Mouse (Mus musculus) hindbrain, postnatal 0 days (tissue): ENCODE results near the gene Lsm12. TPM values are rescaled to one million over a fixed set of nuclear protein-coding genes. Genes with fewer than 3 reads are reported as not detected.
A peak's percentile ranks its signal among the peaks of the same experiment; 100 is the strongest.

Source experiments
- ATAC-seq: fragments of 200-750 bp; cut with Nextera tagmentation; 2 replicates; pipeline ENCODE4 v1.8.0; 2017; ENCODE audit warnings: mild to moderate bottlenecking, moderate TSS enrichment, moderate library complexity
- DNase-seq: peaks from one replicate; pipeline ENCODE4 v3.0.0-alpha.2; 2015; ENCODE audit warnings: low spot score
- H3K27ac ChIP-seq: fragments of 300-500 bp; sonication (generic); 2 replicates; pipeline ENCODE4 v1.5.1; 2014; ENCODE audit warnings: mild to moderate bottlenecking
- H3K27me3 ChIP-seq: fragments of 300-500 bp; sonication (generic); 2 replicates; pipeline ENCODE4 v1.6.1; 2014; ENCODE audit warnings: low read length, mixed read lengths; ENCODE audit not compliant: insufficient read depth
- H3K36me3 ChIP-seq: fragments of 300-500 bp; sonication (generic); 2 replicates; pipeline ENCODE4 v1.6.1; 2014; ENCODE audit warnings: low read length, mixed read lengths; ENCODE audit not compliant: insufficient read depth
- H3K4me1 ChIP-seq: fragments of 300-500 bp; sonication (generic); 2 replicates; pipeline ENCODE4 v1.6.1; 2014; ENCODE audit warnings: antibody characterized with exemption, low read length, mixed read lengths; ENCODE audit not compliant: insufficient read depth
- H3K4me2 ChIP-seq: fragments of 300-500 bp; sonication (generic); 2 replicates; pipeline ENCODE4 v1.6.1; 2014; ENCODE audit warnings: low read depth, mild to moderate bottlenecking, low read length, moderate library complexity, mixed read lengths
- H3K4me3 ChIP-seq: fragments of 300-500 bp; sonication (generic); 2 replicates; pipeline ENCODE4 v1.5.1; 2014; ENCODE audit warnings: low read length
- H3K9ac ChIP-seq: fragments of 300-500 bp; sonication (generic); replicated peaks from 2 replicates; pipeline ENCODE4 v1.6.1; 2014; ENCODE audit warnings: mild to moderate bottlenecking, low read length, moderate library complexity, mixed read lengths
- H3K9me3 ChIP-seq: fragments of 300-500 bp; sonication (generic); 2 replicates; pipeline ENCODE4 v1.6.1; 2016; ENCODE audit warnings: low read length, mixed read lengths
- CTCF ChIP-seq: IDR thresholded peaks from 2 replicates; pipeline ENCODE4 v1.5.1; 2016; ENCODE audit warnings: antibody characterized with exemption, control low read depth, low read depth
- WGBS: fragments of 180-500 bp; shearing (Covaris S2); extraction: QIAGEN DNeasy Blood & Tissue Kit; methylation state at CpG from one replicate; pipeline ENCODE4 v1.1.7; 2014; 5-methylcytosine and 5-hydroxymethylcytosine counted together
- polyA plus RNA-seq: library from polyadenylated mRNA; unstranded; fragments of >200 nt; fragmentation: Nextera tagmentation; extraction: Ambion mirVana; gene quantifications from 2 replicates; pipeline ENCODE4 v1.2.1, GENCODE M21; 2015
- total RNA-seq: library from RNA; depleted of rRNA; stranded (reverse); fragments of >200 nt; gene quantifications from 2 replicates; pipeline ENCODE4 v1.2.3, GENCODE M21; 2014

Lsm12 gene
- total and polyA plus RNA-seq, 2 experiments from 2014 or later: 65.7 to 153 TPM

- no peaks in the 10 kb centered on the region for H3K9me3 ChIP-seq
Measured at GRCm38 (mm10) chr11:102217396-102217795, 32.3 kb upstream of the Lsm12 start.

GRCm38 (mm10) chr11:102216886-102217240, 31.8 kb upstream of the Lsm12 start:
- ATAC-seq (no peak), DNase-seq (no peak)
- Histone ChIP-seq H3K27ac (no peak overlapping the region), H3K9ac (no peak overlapping the region), H3K9me3 (no peaks in the 10 kb centered on the region), H3K4me1 (peaks cover 51% of the 10 kb centered on the region), H3K4me2 (no peak overlapping the region), H3K4me3 (no peak overlapping the region), H3K36me3 (no peaks in the 10 kb centered on the region), H3K27me3 (no peaks in the 10 kb centered on the region)
- TF ChIP-seq CTCF: no peak
- 50% methylated on average over 5 of the region's 5 CpGs for WGBS

More at GRCm38 (mm10) chr11:102217396-102217795, 32.3 kb upstream of the Lsm12 start:
- no peak overlapping the region for H3K4me3 ChIP-seq
- no peaks in the 10 kb centered on the region for H3K27me3 ChIP-seq
- H3K27ac ChIP-seq: peak overlapping the region; percentile 52; the same call in 1 of the 2 replicates
- DNase-seq (no peak), ATAC-seq (no peak)
- H3K4me1 ChIP-seq: peaks cover 51% of the 10 kb centered on the region
- no peaks in the 10 kb centered on the region for H3K36me3 ChIP-seq
- 0 out of 2 replicates have a peak overlapping the region, but pooled peaks have one; percentile 13 for H3K9ac ChIP-seq
- 61% methylated on average over 6 of the region's 6 CpGs for WGBS
- no peak for TF ChIP-seq CTCF
- H3K4me2 ChIP-seq: peak overlapping the region; percentile 53; the same call in 1 of the 2 replicates

DNA sequence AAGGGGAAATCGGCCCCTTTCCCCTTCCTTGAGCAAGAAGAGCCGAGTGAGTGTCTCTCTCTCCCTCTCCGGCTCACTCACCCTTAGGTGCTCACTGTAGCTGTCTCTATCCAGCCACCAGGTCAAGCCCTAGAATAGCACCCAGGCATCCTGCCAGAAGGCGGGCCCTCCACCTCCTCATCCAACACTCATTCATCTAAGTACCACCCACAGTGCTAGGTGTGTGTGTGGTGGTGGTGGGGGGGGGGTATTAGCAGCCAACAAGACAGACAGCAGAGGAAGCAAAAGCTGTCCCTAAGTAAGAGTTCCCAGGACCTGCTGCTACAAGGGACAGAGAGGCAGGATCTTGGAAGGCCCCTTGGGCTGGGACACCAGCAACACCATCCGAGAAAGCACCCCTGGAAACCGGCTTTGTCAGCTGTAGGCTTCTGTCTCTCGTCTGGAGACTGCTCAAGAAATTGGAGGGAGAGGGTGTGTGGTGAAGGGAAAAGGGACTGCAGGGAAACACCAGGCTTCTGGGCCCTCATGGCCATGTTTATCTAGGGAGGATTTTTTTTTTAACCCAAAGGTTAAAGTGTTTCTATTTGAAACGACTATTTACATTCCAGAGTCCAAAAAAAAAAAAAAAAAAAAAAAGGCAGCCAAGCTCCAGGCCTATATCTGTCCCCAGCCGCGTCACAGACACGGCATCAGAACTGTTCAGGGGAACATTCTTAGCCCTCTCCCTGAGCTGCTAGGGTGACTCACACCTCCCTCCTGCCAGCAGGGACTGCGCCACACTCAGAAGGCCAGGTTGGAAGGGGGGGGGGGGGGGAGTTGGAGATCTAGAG, 31.2 kb upstream of the Lsm12 start:
- TF ChIP-seq CTCF: no peak
- Histone ChIP-seq H3K27ac (peak overlapping the region; percentile 41; the same call in 1 of the 2 replicates), H3K27me3 (no peaks in the 10 kb centered on the region), H3K4me3 (no peak overlapping the region), H3K9me3 (no peaks in the 10 kb centered on the region), H3K4me2 (no peak overlapping the region), H3K4me1 (peaks cover 51% of the 10 kb centered on the region), H3K9ac (no peak overlapping the region), H3K36me3 (no peaks in the 10 kb centered on the region)
- no peak for DNase-seq
- WGBS: 32% methylated on average over 12 of the region's 12 CpGs
- ATAC-seq: peak; percentile 28; the same call in 1 of the 2 replicates

DNA sequence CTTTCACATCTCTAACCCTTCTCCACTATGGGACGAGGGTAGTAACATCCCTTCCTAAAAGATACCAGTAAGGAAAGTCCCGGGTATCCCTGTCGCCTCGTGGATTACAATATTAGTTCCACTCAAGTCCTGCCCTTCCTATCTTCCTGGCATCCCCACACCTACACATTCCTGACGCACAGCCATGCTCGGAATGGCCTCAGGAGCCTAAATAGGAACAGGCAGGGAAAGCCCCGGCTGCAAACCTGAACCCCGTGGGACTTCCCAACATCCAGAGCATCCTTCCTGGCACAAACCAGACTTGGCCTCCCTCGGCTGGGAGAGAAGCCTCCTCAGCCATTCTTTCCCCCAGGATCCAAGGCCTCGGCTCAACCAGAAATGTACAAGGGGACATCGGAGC, 30.4 kb upstream of the Lsm12 start:
- WGBS: 75% methylated on average over 11 of the region's 11 CpGs
- Histone ChIP-seq H3K36me3 (no peaks in the 10 kb centered on the region), H3K27me3 (no peaks in the 10 kb centered on the region), H3K4me3 (no peak overlapping the region), H3K4me1 (peaks cover 51% of the 10 kb centered on the region), H3K27ac (peak overlapping the region; percentile 41; the same call in 1 of the 2 replicates), H3K9me3 (no peaks in the 10 kb centered on the region), H3K9ac (no peak overlapping the region), H3K4me2 (no peak overlapping the region)
- ATAC-seq (no peak), DNase-seq (no peak)
- TF ChIP-seq CTCF: no peak

GRCm38 (mm10) chr11:102214430-102215156, 29.5 kb upstream of the Lsm12 start:
- Histone ChIP-seq H3K4me2 (no peak overlapping the region), H3K36me3 (no peaks in the 10 kb centered on the region), H3K27ac (no peak overlapping the region), H3K4me3 (no peak overlapping the region), H3K9me3 (no peaks in the 10 kb centered on the region), H3K27me3 (no peaks in the 10 kb centered on the region), H3K9ac (no peak overlapping the region), H3K4me1 (peaks cover 49% of the 10 kb centered on the region)
- WGBS: 44% methylated on average over 10 of the region's 10 CpGs
- no peak for TF ChIP-seq CTCF
- ATAC-seq (no peak), DNase-seq (no peak)

- Histone ChIP-seq H3K4me1 (peaks cover 32% of the 10 kb centered on the region), H3K27ac (no peak overlapping the region), H3K27me3 (no peaks in the 10 kb centered on the region), H3K9ac (no peak overlapping the region), H3K36me3 (no peaks in the 10 kb centered on the region), H3K4me3 (no peak overlapping the region), H3K4me2 (no peak overlapping the region), H3K9me3 (no peaks in the 10 kb centered on the region)
- TF ChIP-seq CTCF: no peak
- DNase-seq: no peak
- ATAC-seq: no peak
- WGBS: 43% methylated on average over 18 of the region's 18 CpGs
Measured at GRCm38 (mm10) chr11:102211936-102212341, 26.8 kb upstream of the Lsm12 start.
